Mouse (Mus musculus): ENCODE results near the gene Cdh22.

Gene Cdh22

DNA sequence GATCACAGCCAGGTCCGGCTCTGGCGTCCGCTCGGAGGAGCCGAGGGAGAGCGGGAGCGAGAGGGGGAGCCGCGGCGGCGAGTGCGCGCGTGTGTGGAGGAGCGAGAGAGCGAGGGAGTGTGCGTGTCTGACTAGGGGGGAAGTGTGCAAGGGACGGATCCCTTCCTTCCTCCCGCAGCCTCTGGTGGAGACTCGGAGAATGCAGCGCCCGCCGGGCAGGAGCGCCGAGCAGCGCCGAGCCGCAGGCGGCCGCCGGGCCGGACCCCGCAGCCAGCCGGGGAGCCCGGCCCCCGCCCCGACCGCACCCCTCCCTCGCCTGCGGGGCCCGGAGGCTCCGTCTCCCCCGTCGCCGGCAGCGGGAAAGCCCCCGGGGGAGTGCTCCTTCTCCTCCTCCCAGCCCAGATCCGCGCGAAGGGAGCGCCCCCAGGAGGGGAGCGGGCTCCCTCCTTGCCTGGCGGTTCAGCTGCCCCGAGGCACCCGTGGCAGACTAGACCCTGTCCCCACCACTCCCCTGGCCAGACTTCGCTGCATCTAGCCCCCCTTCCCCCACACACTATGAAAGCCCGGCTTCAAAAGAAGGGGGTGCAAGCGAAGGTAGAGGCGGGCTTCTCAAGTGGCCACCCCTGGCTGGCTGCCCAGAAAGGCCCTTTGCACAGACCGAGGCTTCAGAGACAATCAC is at the start of gene Cdh22:
Cdh22 (minus strand) TSS at position 241 of the 679 bp plus-strand sequence.
- in situ Hi-C loops (cut with MboI; ENCODE audit: low sequenced_read_pairs) = no loop called here

DNA sequence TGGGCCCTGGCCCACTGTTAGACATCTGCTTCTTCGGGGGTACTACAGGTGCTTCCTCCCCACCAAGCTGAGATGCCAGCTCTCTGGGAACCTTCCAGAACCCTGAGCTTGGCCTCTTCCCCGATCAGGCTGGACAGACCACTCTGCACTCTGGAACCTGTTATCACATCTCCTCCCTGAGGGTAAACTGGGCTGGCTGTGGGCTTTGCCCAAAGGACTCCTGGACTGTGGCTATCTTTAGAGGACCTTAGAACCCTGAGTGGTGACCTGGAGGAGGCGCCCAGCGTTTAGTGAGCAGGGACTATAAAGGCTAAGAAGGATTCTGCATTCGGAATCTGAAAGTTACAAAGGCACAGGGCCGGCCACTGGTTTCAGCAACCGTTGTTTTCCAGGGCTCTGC is 49.7 kb upstream of the Cdh22 start:
- in situ Hi-C loops (cut with MboI; ENCODE audit: low sequenced_read_pairs) = no loop called here

DNA sequence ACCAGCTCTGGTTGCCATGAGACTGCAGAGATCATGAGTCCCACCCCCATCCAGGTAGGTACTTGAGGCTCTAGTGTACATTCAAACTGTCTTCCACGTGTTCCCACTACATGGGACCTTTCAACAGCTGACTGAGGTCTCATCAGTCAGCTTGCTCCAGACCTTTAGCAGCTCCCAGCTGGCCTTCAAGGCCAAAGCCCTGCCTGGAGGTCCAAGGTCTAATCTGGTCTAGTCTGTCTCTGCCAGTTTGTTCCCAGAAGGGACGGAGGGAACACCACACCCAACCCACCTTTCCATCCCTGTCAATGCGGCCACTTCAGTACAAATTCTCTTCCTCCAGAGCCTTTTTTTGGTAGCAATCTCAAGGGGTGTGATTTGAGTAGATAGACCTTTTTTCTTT is 49.0 kb upstream of the Cdh22 start:
- in situ Hi-C loops (cut with MboI; ENCODE audit: low sequenced_read_pairs) = no loop called here

DNA sequence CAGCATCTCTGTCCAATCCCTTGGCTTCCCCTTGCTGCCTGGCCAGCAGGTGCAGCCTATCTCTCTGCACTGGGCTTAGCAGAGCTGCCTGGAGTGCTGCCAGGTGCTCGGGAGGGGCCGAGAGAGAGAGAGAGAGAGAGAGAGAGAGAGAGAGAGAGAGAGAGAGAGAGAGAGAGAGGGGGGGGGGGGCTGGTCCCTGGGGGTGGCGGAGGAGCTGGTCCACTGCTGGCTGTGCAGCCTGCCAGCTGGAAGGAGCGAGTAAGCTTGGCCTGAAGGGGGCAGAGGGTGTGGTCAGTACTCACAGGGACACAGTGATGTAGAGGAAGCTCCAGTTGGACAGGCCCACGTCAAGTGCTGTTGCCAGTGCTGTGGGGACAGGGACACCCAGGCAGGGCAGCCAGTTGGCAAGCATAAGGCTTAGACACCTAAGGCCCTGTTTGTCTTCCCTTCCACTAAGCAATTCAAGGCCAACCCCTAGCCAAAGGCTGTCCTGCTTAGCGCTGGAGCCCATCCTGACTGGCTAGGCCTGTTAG is 47.2 kb upstream of the Cdh22 start:
- in situ Hi-C loops (cut with MboI; ENCODE audit: low sequenced_read_pairs) = no loop called here

DNA sequence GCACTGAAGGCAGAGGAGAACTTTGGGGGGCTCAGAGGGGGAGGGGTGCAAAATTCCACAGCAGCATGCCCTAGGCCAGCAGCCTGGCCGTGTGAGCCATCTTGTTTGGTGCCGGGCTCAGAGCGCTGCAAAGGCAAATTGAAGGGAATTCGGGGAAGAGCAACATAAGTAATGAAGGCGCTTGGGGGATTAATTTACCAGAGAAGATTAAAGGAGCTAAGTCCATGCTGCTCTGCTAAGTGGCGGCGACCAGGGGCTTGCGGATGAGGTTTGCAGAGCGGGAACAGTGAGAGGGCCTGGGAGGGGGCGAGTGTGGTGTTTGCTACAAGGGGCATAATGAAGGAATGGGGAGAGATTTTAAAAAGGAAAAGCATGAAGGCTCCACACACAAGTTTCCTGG is 44.7 kb upstream of the Cdh22 start:
- in situ Hi-C loops (cut with MboI; ENCODE audit: low sequenced_read_pairs) = no loop called here

DNA sequence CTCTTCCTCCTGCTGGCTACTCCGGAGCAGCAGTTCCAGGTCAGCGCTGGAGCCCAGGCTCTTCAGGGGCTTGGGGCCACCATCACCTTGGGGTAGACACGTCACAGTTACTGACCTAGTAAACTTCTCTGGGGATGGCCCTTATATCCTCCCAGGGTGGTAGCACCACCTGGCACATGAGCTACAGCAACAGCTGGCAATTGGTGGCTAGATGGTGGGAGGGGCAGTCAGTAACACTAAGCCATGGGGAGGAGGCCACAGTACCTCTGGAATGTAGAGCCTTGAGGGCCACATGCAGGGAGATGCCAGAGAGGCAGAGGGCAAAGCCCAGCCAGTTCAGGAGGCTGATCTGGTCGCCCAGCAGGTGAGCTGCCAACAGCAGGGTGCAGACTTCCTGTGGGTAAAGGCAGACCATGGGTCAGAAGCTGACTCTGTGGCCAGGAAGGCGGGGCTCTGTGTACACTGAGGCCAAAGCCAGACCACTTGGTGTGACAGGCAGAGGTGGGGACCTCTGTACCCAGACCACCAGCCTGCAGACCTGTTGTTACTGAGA is 42.6 kb upstream of the Cdh22 start:
- in situ Hi-C loops (cut with MboI; ENCODE audit: low sequenced_read_pairs) = no loop called here

DNA sequence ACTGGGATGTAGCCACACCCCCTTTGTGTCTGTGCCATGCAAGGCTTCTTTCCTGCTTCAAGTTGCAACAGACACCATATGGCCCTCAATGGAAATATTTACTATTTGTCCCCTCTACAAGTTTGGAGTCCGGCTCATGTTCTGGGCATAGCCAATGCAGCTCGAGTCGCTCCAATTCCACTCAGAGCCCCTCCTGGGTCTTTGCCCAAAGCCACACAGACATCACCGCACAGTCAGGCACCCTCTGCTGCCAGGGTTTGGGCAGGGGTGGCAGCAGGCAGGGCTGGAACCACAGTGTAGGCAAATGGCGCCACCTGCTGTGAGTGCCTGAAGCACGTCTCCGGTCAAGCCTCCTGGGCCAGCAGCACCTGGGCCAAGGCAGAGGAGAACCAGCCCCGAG is 41.2 kb upstream of the Cdh22 start:
- in situ Hi-C loops (cut with MboI; ENCODE audit: low sequenced_read_pairs) = no loop called here

DNA sequence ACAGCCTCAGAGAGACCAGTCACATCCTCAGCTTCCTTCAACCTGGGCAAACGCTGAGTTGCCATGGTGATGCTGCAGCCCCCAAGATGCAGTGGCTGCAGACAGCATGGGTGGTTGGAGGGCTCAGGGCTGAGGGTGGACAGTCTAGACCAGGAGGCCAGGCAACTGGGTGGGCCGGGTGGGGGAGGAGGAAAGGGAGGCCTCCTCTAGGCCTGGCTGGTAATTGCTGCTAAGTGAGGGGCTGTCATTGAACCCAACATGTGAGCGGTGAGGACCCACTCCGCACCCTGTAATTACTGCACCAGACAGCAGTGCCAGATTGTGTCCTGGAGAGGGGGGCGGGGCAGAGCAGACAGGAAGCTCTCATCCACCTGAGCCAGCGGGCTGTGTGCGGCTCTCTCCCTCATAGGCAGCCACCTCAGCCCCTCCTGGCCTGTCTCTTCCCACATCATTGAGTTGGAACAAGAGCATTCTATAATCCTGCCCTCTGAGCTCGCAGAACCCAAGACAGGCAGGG is 40.5 kb upstream of the Cdh22 start:
- in situ Hi-C loops (cut with MboI; ENCODE audit: low sequenced_read_pairs) = no loop called here

DNA sequence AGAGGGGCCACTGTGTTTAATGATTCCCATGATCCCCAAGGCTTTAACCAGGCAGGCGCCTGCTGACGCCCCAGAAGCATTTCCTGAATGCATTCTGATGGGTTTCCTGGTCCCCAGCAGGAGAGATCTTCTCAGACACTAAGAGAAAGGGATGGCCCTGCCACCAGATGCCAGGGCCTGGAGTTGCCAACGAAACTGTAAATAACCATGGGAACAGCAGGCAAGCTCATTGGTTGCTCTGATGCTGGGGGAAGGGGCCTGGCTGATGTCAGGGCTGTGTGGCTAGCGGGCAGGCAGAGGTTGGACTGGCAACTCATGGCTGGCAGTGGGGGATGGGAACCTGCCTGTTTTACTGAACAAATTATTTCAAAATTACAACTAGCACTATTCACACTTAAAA is 38.9 kb upstream of the Cdh22 start:
- in situ Hi-C loops (cut with MboI; ENCODE audit: low sequenced_read_pairs) = loop anchor here (5.0 to 25.0 kb wide), 2 partner anchors 196 to 311 kb away; partner anchors contain the start of gene Slc12a5

DNA sequence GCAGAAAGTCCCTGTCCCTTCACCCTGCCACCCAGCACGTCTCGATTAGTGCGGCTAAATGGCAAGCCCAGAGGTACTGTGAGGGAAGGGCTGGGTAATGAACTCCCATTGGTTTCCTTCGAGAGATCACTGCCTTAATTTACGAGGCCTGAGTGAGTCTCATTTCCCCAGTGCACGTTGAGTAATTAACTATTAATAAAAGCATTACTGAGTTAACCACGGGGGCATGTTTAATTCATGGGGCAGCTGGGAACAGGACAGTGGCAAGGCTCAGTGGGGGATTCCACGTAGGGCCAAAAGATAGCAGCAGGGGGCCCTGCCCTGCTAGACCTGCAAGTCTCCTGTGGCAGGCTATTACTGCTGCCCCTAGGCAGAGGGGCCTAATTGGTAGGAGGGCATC is 36.7 kb upstream of the Cdh22 start:
- in situ Hi-C loops (cut with MboI; ENCODE audit: low sequenced_read_pairs) = loop anchor here (5.0 to 25.0 kb wide), 2 partner anchors 194 to 309 kb away; partner anchors contain the start of gene Slc12a5

DNA sequence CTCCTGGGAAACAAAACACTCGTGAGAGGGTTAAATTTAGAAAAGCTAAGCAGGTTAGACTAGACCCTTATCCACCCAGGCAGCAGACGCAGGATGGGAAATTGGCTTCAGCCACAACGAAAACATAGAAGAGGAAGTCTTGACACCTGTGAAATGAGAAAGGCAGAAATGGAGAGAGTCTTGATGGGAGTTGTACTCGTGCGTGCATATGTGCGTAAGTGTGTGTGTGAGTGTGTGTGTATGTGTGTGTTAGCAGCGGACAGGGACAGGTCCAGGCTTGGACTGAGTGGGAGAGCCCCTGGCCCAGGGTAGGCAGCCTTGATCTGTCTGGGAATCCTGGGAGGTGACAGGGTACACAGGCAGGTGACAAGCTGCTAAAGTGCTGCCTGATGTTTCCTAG is 36.2 kb upstream of the Cdh22 start:
- in situ Hi-C loops (cut with MboI; ENCODE audit: low sequenced_read_pairs) = loop anchor here (5.0 to 25.0 kb wide), 2 partner anchors 194 to 309 kb away; partner anchors contain the start of gene Slc12a5

DNA sequence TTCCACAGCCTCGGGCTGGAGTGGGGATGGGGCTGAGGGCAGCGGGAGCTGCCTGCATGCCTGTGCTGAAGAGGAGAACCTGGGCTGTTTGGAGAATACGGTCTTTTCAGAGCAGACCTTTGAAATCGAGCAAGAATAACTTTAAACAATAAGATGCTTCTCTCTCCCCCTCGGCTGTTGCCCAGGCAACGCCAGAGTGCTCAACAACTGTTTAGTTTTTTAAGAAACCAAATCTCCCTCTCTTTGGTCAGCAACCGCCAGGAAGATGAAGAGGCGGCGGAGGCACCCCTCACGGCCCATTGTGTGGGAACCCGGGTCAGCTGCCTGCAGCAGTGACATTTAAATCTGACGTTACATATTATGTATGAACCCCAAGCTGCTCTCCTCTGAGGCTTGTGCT is 32.1 kb upstream of the Cdh22 start:
- in situ Hi-C loops (cut with MboI; ENCODE audit: low sequenced_read_pairs) = loop anchor here (25.0 kb wide), 1 partner anchor 304 kb away; the partner anchor contains the start of gene Slc12a5

DNA sequence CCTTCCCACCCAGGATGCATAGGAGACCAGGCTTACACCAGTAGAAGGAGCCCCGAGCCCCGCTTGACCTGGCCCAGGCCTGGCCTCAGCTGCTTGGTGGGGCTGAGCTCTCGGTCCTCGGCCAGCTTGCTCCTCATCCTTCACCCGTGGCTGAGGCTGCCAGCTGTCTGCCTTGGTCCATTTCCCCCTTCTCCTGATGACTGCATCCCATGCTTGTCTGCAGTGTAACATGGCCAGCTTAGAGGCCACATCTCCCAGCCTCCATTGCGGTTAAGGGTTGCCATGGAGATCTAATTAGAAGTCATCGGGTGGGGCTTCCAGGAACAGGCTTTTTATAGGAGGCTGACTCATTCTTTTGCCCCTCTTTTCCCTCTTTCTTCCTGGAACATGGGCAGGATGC is 29.2 kb upstream of the Cdh22 start:
- in situ Hi-C loops (cut with MboI; ENCODE audit: low sequenced_read_pairs) = loop anchor here (25.0 kb wide), 1 partner anchor 302 kb away; the partner anchor contains the start of gene Slc12a5

DNA sequence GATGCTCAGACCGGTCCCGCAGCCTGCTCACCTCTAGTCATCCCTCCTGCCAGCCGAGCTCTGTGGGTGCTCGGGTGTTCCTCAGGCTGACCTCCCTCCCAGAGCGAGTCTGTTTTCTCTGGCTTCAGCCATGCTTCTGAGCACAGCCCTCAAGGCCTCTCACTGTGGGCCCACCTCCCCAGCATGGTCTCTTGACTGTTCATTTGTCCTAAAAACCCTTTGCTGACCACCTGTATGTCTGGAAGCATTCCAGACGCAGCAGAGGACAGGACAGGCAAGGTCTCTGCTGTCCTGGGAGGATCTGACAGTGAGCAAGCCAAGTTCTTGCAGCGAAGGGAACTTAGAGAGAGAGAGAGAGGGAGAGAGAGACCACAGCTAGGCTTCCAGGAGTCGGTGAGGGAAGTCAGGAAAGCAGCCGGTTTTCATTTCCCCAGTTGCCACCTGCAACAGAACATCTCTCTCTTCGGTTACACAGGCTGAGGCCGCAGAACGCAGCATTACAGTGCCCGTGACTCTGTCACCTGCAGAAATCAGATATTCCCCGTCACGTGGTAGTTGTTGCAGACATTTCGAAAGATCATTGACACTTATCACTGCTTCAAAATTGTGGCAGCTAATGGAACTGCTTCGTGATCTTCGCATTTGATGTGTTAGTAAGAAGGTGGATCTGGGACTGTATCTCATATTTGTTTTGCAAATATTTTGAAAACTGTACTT is 27.8 kb upstream of the Cdh22 start:
- in situ Hi-C loops (cut with MboI; ENCODE audit: low sequenced_read_pairs) = loop anchor here (25.0 kb wide), 1 partner anchor 300 kb away; the partner anchor contains the start of gene Slc12a5

DNA sequence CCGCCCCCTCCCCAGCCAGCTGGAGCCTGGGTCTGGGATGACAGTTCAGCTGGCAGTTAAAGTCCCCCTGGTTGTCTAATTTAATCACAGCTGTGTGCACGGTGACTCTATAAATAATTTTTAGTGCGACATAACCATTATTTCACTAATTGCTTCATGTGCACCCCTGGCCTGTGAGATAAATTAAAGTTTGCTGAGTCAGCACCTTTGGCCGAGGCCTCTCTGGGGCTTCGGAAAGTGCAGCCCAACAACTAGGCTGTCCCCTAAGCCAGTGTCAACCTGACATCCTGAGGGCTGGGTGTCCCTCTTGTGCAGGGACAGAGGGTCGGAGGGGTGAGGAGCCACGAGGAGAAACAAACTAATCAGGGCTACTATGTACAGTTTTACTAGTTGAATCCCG is 25.2 kb upstream of the Cdh22 start:
- in situ Hi-C loops (cut with MboI; ENCODE audit: low sequenced_read_pairs) = loop anchor here (25.0 kb wide), 1 partner anchor 298 kb away; the partner anchor contains the start of gene Slc12a5

DNA sequence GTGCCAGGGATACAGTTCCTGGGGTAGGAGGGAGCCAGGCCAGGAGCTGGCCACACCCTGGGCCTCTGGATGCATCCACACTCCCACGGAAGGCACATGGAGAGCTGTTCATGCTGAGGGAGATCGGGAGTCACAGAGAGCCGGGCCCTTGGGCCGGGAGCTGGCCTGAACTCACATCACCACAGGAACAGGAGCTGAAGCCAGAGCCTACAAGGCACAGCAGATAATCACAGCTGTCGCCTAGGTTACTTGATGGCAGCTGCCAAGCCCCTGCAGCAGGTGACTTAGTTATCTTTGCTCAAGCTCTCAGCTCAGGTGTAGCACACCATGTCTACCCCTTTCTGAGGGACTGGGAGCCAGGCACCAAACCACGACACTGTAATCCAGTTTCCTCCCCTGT is 23.7 kb upstream of the Cdh22 start:
- in situ Hi-C loops (cut with MboI; ENCODE audit: low sequenced_read_pairs) = loop anchor here (25.0 kb wide), 1 partner anchor 296 kb away; the partner anchor contains the start of gene Slc12a5

DNA sequence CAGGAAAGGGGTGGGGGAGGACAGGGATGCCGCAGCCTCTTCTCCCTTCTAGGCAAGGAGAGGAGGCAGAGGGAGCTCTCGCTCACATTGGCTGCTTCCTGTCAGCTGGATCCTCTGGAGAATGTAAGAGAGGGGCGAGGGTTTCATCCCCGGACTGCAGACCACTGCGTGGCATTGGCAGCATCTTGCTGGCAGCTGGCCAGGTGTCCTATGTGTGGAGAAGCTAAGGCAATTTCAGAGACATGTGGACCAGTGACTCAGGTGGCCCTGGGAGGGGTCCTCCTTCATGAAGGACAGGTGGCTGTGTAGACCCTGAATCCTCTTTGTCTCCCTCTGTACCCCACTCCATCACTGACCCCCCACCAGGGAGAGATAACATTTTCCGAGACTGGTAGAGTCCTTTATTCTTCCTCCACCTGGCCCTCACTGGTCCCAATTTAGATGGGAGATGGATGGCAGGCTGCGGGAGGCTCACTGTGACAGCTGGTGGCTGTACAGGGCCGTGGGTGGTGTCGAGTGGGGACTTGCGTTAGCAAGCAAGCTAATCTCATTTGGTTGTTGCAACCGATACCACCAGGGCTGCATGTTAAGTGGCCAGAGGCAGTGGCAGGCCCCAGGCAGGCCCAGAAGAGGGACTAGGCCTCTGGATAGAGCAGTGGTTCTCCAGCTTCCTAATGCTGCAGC is 22.6 kb upstream of the Cdh22 start:
- in situ Hi-C loops (cut with MboI; ENCODE audit: low sequenced_read_pairs) = loop anchor here (25.0 kb wide), 1 partner anchor 295 kb away; the partner anchor contains the start of gene Slc12a5

DNA sequence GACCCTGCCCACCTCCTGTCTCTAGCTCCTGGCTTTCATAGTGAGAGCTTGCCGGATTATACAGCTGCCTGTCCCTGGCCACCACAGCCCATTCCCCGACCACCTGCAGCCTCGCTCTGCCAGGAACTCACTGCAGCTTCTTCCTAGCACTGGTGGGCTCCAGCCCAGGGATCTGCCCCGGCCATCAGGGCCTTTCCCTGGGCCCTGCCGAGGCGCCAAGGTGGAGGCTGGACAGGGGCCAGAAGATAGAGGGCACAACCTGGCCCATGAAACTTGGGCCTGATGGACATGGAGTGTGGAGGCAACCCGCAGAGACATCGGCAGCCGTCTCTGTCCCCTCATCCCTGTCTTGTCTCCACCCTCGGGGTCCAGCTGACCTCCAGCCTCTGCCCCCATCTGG is 21.6 kb upstream of the Cdh22 start:
- in situ Hi-C loops (cut with MboI; ENCODE audit: low sequenced_read_pairs) = loop anchor here (25.0 kb wide), 1 partner anchor 294 kb away; the partner anchor contains the start of gene Slc12a5

DNA sequence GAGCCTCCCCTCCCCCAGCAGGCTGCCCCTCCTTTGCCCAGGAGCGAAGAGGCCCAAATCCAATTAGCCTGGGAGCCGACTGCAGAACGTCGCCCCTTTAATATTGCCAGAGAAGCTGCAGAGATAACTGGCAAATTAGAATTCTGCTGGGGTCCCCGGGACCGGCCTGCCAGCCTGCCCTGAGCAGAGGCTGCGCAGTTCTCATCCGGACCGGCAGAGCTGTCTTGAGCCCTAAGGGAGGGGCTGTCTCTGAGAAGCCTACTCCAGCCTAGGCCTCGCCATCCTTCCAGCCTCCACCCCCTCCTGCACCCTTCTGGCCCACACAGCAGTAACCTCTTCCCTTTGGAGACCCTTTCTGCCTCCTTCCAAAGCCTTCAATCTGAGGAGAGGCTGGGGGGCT is 19.2 kb upstream of the Cdh22 start:
- in situ Hi-C loops (cut with MboI; ENCODE audit: low sequenced_read_pairs) = loop anchor here (25.0 kb wide), 1 partner anchor 292 kb away; the partner anchor contains the start of gene Slc12a5

DNA sequence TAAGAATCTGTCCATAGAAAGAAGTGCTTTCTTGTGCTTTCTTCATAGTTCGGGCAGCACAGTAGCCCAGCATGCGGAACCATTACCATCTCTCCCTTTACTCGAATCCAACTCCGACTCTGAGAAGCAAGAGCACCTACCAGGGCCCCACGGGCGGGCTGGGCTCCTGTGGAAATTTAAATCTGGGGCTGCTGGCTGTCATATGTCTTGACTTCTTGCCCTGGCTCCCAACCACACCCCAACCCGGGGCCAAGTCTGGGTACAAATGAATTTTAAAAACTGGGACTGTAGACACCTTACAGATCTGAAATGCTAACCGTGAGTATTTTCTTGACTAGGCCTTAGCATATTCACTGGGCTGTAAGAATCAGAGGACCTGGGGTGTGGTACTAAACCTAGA is 18.6 kb upstream of the Cdh22 start:
- in situ Hi-C loops (cut with MboI; ENCODE audit: low sequenced_read_pairs) = loop anchor here (25.0 kb wide), 1 partner anchor 291 kb away; the partner anchor contains the start of gene Slc12a5
